Mouse (Mus musculus): ENCODE measurements at regions not wholly inside any gene's neighbourhood (a gene's known extent, or its start where the extent isn't known, plus 50 kb on each side); places are given as distances from the start of the nearest gene placed in this dataset.
A peak's percentile ranks its signal among the peaks of the same experiment; 100 is the strongest.

DNA sequence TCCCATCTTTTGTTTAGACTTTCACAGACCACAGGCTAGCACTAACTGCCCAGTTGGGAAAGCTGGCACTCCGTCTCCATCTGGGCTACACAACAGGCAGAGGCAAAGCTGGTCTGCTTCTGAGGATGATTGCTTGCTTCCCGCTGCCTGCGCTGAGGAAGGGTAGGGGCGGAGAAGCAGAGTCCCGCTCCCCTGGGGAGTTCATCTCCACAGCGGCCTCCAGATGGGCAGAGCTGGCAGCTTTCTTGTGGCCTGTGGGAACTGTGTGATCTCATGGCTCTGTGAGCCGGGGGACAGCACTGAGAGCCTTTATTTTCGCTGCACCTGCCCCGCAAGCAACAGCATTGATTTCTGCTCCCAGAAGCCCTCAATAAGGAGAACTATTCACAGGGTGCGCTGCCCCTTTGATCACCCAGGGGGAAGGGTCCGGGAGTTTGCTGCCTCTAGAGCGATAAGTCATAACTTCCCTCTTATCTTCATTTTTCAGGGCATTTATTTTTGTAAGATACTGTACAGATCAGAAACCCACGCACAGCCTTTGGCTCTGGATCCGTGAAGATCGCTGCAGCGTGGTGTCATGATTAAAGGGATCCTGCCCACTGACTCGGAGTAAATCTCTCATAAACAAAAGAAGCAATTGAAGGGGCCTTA, 155.7 kb downstream of the Gm9376 start:
- peak; percentile 17 for DNase-seq (ENCODE audit: low read depth, low spot score)

DNA sequence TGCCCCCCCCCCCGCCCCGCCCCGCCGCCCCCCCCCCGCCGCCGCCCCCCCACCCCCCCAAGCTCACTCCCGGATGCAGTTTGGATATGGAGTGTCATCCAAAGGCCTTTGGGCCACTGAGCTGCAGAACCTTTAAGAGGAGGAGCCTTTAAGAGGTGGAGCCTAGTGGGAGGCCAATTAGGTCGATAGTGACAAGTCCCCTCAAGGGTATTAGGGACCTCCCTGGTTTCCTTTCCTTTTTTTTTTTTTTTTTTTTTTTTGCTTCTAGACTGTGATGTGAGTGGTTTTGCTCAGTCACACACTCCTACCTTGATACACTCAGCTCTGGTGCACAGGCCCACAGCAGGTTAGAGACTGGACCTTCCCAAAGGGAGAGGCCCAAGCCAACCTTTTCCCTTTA, 156.5 kb downstream of the Gm9376 start:
- DNase-seq (ENCODE audit: low read depth, low spot score): no peak

DNA sequence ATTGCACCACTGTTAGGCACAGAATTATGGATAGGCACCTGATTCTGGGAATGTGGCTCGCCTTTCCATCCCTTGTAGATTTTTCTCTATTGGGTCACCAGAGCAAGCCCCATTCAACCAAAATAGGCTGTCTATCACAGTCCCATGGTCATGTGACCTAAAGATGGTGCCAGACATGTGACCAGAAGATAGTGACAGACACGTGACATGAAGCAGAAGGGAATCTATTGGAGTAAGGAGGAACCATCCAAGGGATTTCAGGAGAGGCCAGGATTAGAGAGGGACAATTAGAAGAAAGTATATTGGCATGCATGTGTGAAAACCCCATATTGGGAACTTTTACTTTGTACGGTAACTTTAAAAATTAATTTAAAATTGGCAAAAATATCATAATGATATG, 159.8 kb downstream of the Gm9376 start:
- no peak for DNase-seq (ENCODE audit: low read depth, low spot score)

DNA sequence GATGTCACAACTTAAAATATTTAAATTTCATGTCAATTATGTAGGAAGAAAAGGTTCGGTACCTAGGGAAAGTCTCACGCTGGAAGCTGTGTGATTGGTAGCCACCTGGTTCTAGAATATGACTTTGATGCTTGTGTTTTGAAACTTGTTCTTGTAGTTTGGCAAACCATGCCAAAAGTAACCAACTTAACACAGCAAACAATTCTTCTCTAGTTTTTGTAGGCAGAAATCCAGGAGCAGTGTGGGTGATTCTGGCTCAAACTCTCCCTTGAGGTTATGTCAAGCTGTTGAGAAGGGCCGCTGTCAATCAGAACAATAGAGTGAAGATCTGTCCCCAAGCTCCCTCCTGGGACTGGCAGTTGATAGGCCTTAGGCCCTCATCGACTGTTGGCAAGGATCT, 163.5 kb downstream of the Gm9376 start:
- no peak for DNase-seq (ENCODE audit: low read depth, low spot score)

DNA sequence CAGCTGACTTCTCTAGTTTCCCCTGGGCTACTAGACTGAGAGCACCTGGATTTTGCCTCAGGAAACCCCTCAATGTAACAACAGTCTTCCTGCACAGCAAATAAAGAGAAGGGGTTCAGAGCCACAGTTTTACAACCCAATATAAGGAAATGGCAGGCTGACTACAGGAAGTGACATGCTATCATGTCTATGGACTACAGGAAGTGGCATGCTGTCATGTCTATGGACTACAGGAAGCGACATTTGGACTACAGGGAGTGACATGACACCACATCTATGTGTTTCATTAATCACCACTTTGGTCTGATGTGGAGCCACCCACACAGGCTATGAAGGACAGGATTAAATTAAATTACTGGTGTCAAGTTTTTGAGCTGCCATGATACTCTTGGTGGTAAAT, 164.0 kb downstream of the Gm9376 start:
- no peak for DNase-seq (ENCODE audit: low read depth, low spot score)

DNA sequence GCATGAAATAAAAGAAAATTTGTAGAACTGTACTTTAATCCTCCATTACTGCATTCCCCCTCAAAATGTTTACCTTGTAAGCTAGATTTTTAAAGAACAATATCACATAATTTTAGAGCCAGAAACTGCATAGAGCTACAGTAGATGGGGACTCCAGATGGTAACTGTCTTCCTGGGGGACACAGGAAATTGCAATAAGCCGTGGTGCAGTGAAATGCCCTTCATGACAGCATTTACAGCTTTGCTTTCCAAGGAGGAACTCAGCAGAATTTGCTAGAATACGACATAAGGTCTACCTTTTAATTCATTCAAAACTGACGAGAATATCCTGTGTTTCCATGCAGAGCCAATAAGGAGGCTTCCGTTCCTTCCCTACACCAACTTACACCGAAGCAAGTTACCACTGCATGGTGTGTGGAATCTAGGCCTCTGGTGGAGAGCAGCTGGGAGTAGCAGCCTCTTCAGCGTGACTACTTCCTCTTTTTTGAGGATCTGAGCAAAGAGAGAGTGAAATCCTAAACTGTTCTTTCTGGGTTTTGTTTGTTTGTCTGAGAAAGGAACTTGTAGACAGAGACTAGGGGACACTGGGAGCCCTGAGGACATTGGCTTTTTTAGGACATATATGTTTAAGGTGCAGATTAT, 164.6 kb downstream of the Gm9376 start:
- DNase-seq (ENCODE audit: low read depth, low spot score): no peak
